Mouse (Mus musculus) frontal cortex, postnatal 25 days (tissue): ENCODE results near the gene Rabep1.

Experiments
- DNase-seq, 2 experiments: peaks; one replicate each; pipeline ENCODE4 v3.0.0; 2022; ENCODE audit warnings: low spot score in 2 of 2

Gene Rabep1

GRCm38 (mm10) chr11:70844559-70845456, at the start of gene Rabep1:
TSS of gene Rabep1 (plus strand) at chr11:70844778.
- DNase-seq: peak; percentile 81 to 91

DNA sequence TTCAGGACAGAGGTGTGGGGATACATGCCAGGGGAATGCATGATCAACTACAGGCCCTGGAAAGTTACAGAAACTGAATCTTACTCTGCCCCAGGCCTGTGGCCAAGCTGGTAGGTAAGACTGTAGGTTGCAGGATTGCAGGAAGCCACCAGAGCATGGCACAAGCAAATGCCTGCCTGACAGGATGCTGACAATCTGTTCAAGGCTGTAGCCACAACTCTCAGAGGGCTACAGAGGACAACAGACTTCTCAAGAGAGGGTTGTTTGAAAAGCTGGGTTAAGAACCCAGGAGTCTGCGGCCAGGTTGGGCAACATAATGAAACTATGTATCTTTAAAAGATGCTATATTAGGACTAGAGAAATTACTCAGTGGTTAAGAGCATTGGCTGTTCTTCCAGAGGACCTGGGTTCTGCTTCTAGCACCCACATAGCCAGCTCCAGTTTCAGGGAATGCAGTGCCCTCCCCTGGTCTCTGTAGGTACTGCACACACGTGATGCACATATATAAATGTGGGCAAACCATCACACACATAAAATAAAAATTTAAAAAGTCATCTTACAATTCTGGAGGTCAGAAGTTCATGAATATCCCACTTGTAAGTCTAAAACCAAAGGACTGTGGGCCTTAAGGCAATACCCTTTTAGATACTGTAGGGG, 42.2 kb upstream of the Rabep1 start:
- no peak for DNase-seq

GRCm38 (mm10) chr11:70802865-70803261, 41.7 kb upstream of the Rabep1 start:
- no peak for DNase-seq

- DNase-seq: no peak
These were observed 40.8 kb upstream of the Rabep1 start for GRCm38 (mm10) chr11:70803711-70804200.

DNA sequence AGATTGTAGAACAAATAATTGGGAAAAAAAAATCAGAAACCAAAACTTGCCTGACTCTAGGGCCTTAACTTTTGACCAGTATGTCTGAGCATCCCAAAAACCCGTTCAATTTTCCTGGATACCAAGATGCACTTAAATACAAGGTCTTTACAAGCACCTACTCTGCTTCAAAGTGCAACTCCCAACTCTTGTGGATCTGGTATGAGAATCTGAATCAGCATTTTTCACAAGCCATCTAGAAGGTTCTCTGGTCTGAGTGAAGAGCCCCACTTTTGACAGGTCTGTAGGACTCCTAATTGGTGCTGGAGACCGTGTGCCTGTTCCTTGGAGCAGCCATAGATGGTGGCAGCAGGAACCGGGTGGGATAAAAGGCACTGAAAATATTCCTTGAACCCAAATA, 40.2 kb upstream of the Rabep1 start:
- no peak for DNase-seq

DNA sequence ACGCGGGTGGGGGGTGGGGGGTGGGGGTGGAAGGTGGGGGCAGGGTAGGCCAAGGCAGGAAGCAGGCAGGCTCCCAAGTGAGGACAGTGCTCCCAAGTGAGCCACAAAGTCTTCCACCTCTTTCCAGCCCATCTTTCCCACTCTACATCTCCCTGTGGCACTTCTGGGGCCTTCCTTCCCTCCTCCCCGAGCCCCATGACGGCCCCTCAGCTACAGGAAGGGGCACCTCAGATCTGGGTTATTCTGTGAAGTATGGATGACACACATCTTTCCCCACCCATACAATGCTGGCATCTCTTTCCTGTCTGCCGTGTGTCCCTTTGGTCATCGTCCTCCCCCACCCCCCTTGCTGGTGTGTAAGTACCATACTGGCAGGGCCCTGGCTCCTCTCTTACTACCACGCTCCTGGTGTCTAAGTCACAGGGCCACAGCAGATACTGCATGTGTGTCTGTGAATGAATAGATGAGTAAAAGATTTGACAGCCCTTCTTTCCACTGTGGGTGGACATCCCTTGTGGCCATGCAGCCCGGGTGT, 38.9 kb upstream of the Rabep1 start:
- DNase-seq: no peak

DNA sequence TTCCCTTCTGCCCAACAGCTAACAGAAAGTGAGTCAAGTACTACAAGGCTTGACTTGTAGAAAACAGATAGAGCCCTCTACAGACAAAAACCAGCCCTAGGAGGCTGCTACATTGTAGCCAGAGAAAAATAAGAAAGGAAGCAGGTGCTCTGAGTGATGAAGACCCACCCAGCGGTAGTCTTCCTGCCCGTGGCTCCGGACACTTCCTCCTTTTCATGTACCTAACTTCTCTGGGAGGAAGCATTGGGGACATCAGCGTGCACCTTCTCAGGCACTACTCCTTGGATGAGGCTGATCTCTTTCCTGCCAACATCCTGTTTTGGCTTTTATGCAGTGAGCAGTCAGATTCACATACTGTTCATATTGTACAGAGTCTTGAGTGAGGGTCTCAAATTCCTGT, 37.9 kb upstream of the Rabep1 start:
- DNase-seq: no peak

DNA sequence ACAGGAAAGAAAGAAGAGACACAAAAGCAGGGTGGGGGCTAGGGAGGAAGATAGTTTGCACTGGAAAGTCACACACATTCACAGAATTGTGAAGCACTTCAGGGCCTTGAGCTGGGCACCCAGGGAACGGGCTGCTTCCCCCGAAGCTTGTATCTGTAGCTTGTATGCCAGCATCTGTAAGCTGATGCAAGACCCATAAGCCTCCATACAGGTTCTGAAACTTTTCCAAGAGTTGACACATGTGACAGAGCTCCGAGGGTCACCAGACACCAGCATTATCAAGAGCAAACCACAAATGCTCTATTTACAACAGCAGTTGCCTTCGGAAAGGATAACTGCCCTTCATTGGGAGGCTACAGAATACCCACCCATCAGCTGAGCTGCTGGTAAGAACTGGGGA, 36.9 kb upstream of the Rabep1 start:
- no peak for DNase-seq

DNA sequence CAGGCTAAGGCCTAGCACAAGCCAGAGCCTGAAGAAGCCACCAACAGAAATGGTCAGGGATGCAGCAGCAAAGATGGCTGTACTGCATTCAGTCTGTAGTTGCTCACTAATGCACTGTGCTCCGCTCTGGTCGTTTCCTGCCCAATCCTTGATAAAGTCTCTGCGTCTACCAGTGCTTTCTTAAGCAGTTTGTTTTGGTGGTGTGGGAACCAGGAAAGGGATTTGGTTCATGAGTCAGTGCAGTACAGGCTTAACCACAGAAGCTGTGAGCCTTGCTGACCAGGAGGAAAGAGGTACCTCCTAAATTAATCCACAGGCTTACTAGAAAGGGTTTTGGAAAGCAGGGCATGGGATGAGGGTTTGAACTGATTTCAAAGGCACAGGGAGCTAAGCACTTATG, 36.5 kb upstream of the Rabep1 start:
- DNase-seq: no peak

GRCm38 (mm10) chr11:70809011-70809410, 35.6 kb upstream of the Rabep1 start:
- DNase-seq: no peak

GRCm38 (mm10) chr11:70811041-70811440, 33.5 kb upstream of the Rabep1 start:
- DNase-seq: no peak

GRCm38 (mm10) chr11:70811471-70812240, 32.9 kb upstream of the Rabep1 start:
- DNase-seq: no peak

DNA sequence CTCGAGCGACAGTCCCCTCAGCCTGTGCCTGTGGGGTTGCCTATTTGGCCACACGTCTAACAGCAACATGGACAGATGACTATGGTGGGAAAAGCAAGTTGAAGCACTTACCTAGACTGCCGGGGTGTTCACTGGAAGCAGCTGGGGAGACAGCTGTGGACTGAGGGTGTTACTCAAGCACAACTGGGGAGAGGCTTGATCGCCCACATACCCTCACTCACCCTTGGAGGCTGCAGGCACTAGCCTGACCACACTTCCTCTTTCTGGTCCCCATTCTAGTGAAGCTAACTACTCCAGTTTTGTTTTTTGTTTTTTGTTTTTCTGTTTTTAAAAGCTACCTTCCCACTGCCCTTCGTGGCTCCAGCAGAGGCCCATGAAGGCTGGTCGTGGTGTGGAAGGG, 32.2 kb upstream of the Rabep1 start, which contains the start of gene Scimp:
TSS of gene Scimp (minus strand) at position 222 of the 400 bp plus-strand sequence.
- no peak for DNase-seq

GRCm38 (mm10) chr11:70815071-70815470, 29.5 kb upstream of the Rabep1 start:
- no peak for DNase-seq

DNA sequence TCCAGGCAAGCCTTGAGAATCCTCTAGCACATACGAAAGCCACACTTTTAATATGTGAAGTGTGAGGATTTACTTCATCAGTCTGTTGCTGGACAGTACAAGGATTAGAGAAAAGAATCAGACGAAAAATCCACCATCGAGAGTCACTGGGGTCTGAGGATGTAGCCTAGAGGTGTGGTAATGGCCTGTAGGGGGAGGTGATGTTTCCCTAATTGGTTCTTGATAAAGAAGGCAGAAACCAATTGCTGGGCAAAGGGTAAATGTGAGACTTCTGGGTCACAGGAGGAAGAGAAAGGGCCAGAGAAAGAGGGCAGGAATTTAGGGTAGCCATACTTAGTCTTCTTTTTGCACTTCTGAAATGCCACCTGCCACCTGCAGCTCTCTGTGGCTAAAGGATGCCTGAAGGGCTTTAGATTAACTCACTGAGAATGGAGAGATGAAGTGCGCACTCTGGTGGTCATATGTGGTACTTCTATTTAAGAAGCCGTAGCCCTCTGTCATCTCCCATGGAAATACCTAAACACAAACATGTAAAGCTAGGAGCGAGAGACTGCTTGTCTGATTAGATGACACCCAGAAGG, 29.0 kb upstream of the Rabep1 start:
- DNase-seq: peak; percentile 37 to 41

GRCm38 (mm10) chr11:70816770-70817169, 27.8 kb upstream of the Rabep1 start:
- no peak for DNase-seq

- no peak for DNase-seq
These were observed 24.5 kb upstream of the Rabep1 start for GRCm38 (mm10) chr11:70820120-70820519.

GRCm38 (mm10) chr11:70821728-70822591, 22.6 kb upstream of the Rabep1 start:
- no peak for DNase-seq

DNA sequence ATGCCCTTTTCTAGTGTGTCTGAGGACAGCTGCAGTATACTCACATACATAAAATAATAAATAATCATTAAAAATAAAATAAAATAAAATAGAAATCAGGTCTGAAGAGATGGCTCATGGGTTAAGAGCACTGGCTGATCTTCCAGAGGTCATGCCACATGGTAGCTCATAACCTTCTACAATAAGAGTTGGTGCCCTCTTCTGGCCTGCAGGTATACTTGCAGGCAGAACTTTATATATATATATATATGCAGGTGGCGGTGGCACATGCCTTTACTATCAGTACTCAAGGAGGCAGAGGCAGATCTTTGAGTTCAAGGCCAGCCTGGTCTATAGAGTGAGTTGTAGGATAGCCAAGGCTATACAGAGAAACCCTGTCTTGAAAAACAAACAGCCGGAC, 18.4 kb upstream of the Rabep1 start:
- DNase-seq: no peak

- no peak for DNase-seq
These were observed 15.5 kb upstream of the Rabep1 start for GRCm38 (mm10) chr11:70828975-70829615.
